Mouse (Mus musculus) MEL (cell line): ENCODE measurements around the gene Elmsan1. TPM values are rescaled to one million over a fixed set of nuclear protein-coding genes. Genes with fewer than 3 reads are reported as not detected.

Experiments
- DNase-seq: peaks from one replicate; pipeline ENCODE4 v3.0.0; 2011; ENCODE audit warnings: low read depth, low spot score
- H3K27ac ChIP-seq: 2 replicates; pipeline ENCODE4 v1.5.1; 2012; ENCODE audit warnings: low read depth, mild to moderate bottlenecking, control low read depth, low read length, moderate library complexity; ENCODE audit not compliant: control insufficient read depth
- H3K27me3 ChIP-seq, 2 experiments: fragments of 150-350 bp in 1 of 2; sonication (generic) in 1 of 2; 2 replicates each; pipeline ENCODE4 v1.6.1; 2012; ENCODE audit warnings: low read length in 2 of 2, mild to moderate bottlenecking in 2 of 2, improper control_type of control experiment in 1 of 2, moderate library complexity in 1 of 2; ENCODE audit not compliant: insufficient read depth in 2 of 2, control insufficient read depth in 1 of 2
- H3K36me3 ChIP-seq, 2 experiments: 2 replicates each; pipeline ENCODE4 v1.6.1; 2012 to 2014; ENCODE audit warnings: low read length in 2 of 2, improper control_type of control experiment in 1 of 2, inconsistent platforms in 1 of 2, mild to moderate bottlenecking in 1 of 2; ENCODE audit not compliant: insufficient read depth in 2 of 2, control insufficient read depth in 1 of 2
- H3K4me1 ChIP-seq, 2 experiments: fragments of 150-350 bp in 1 of 2; sonication (generic) in 1 of 2; 2 replicates each; pipeline ENCODE4 v1.6.1; 2012; ENCODE audit warnings: low read length in 2 of 2, improper control_type of control experiment in 1 of 2, mild to moderate bottlenecking in 1 of 2; ENCODE audit not compliant: insufficient read depth in 2 of 2, control insufficient read depth in 1 of 2
- H3K4me3 ChIP-seq, 2 experiments: fragments of 150-350 bp in 1 of 2; sonication (generic) in 1 of 2; 2 replicates each; pipeline ENCODE4 v1.5.1; 2012; ENCODE audit warnings: low read depth in 2 of 2, low read length in 2 of 2, mild to moderate bottlenecking in 2 of 2, moderate library complexity in 2 of 2, control low read depth in 1 of 2, improper control_type of control experiment in 1 of 2; ENCODE audit not compliant: control insufficient read depth in 1 of 2, insufficient read depth in 1 of 2
- H3K79me2 ChIP-seq: 2 replicates; pipeline ENCODE4 v1.6.1; 2012; ENCODE audit warnings: mild to moderate bottlenecking, low read length, moderate library complexity; ENCODE audit not compliant: control insufficient read depth, poor library complexity, insufficient read depth
- H3K9ac ChIP-seq: 2 replicates; pipeline ENCODE4 v1.6.1; 2012; ENCODE audit warnings: low read depth, mild to moderate bottlenecking, control low read depth, low read length, moderate library complexity; ENCODE audit not compliant: control insufficient read depth, poor library complexity, severe bottlenecking
- H3K9me3 ChIP-seq: fragments of 150-350 bp; sonication (generic); replicated peaks from 2 replicates; pipeline ENCODE4 v1.6.1; 2012; ENCODE audit warnings: mild to moderate bottlenecking, low read length, improper control_type of control experiment, moderate library complexity; ENCODE audit not compliant: insufficient read depth
- BHLHE40 ChIP-seq: IDR thresholded peaks from 2 replicates; pipeline ENCODE4 v1.6.1; 2012; ENCODE audit warnings: low read depth, mild to moderate bottlenecking, inconsistent platforms, low read length, improper control_type of control experiment, borderline replicate concordance
- CHD1 ChIP-seq: IDR thresholded peaks from 2 replicates; pipeline ENCODE4 v1.6.1; 2012; ENCODE audit warnings: low read depth, mild to moderate bottlenecking, inconsistent platforms, low read length, improper control_type of control experiment
- CHD2 ChIP-seq: IDR thresholded peaks from 2 replicates; pipeline ENCODE4 v1.6.1; 2011; ENCODE audit warnings: low read length, improper control_type of control experiment
- CTCF ChIP-seq, 3 experiments: IDR thresholded peaks in 2 of 3; conservative IDR thresholded peaks in 1 of 3; 2 replicates each; pipeline ENCODE4 v1.5.1; 2011 to 2012; ENCODE audit warnings: low read length in 3 of 3, low read depth in 2 of 3, mild to moderate bottlenecking in 2 of 3, improper control_type of control experiment in 1 of 3, inconsistent platforms in 1 of 3, mixed read lengths in 1 of 3, moderate library complexity in 1 of 3; ENCODE audit not compliant: control insufficient read depth in 1 of 3, insufficient read depth in 1 of 3, poor library complexity in 1 of 3, severe bottlenecking in 1 of 3
- E2F4 ChIP-seq: IDR thresholded peaks from 2 replicates; pipeline ENCODE4 v1.6.1; 2011; ENCODE audit warnings: low read depth, low read length, improper control_type of control experiment, borderline replicate concordance
- ELF1 ChIP-seq: IDR thresholded peaks from 2 replicates; pipeline ENCODE4 v1.6.1; 2014; ENCODE audit warnings: low read depth, mild to moderate bottlenecking, inconsistent platforms, low read length, improper control_type of control experiment, moderate library complexity
- EP300 ChIP-seq, 2 experiments: IDR thresholded peaks; 2 replicates each; pipeline ENCODE4 v1.6.1; 2011; ENCODE audit warnings: improper control_type of control experiment in 2 of 2, low read length in 2 of 2, low read depth in 1 of 2, mild to moderate bottlenecking in 1 of 2
- ETS1 ChIP-seq: IDR thresholded peaks from 2 replicates; pipeline ENCODE4 v1.6.1; 2012; ENCODE audit warnings: low read depth, mild to moderate bottlenecking, inconsistent platforms, low read length, improper control_type of control experiment, moderate library complexity
- GABPA ChIP-seq: IDR thresholded peaks from 2 replicates; pipeline ENCODE4 v1.6.1; 2012; ENCODE audit warnings: low read depth, mild to moderate bottlenecking, inconsistent platforms, low read length, improper control_type of control experiment, moderate library complexity
- GATA1 ChIP-seq: IDR thresholded peaks from 2 replicates; pipeline ENCODE4 v1.6.1; 2011; ENCODE audit warnings: low read depth, low read length, improper control_type of control experiment
- HCFC1 ChIP-seq: IDR thresholded peaks from 2 replicates; pipeline ENCODE4 v1.6.1; 2012; ENCODE audit warnings: low read depth, mild to moderate bottlenecking, inconsistent platforms, low read length, improper control_type of control experiment, moderate library complexity
- JUND ChIP-seq: IDR thresholded peaks from 2 replicates; pipeline ENCODE4 v1.6.1; 2011; ENCODE audit warnings: low read depth, mild to moderate bottlenecking, improper control_type of control experiment, low read length
- KAT2A ChIP-seq: conservative IDR thresholded peaks from 2 replicates; pipeline ENCODE4 v1.6.1; 2012; ENCODE audit warnings: low read depth, low read length, improper control_type of control experiment, inconsistent platforms
- MAFK ChIP-seq: IDR thresholded peaks from 2 replicates; pipeline ENCODE4 v1.6.1; 2011; ENCODE audit warnings: low read depth, mild to moderate bottlenecking, low read length, improper control_type of control experiment, borderline replicate concordance
- MAX ChIP-seq: IDR thresholded peaks from 2 replicates; pipeline ENCODE4 v1.6.1; 2011; ENCODE audit warnings: low read length, improper control_type of control experiment
- MAZ ChIP-seq: IDR thresholded peaks from 2 replicates; pipeline ENCODE4 v1.6.1; 2012; ENCODE audit warnings: low read depth, mild to moderate bottlenecking, inconsistent platforms, low read length, improper control_type of control experiment
- MEF2A ChIP-seq: IDR thresholded peaks from 2 replicates; pipeline ENCODE4 v1.6.1; 2014; ENCODE audit warnings: low read depth, mild to moderate bottlenecking, inconsistent platforms, low read length, improper control_type of control experiment; ENCODE audit not compliant: poor library complexity, insufficient replicate concordance, severe bottlenecking; ENCODE audit errors: extremely low read depth
- MXI1 ChIP-seq: IDR thresholded peaks from 2 replicates; pipeline ENCODE4 v1.6.1; 2011; ENCODE audit warnings: mild to moderate bottlenecking, low read depth, low read length, improper control_type of control experiment
- MYB ChIP-seq: IDR thresholded peaks from 2 replicates; pipeline ENCODE4 v1.6.1; 2011; ENCODE audit warnings: mild to moderate bottlenecking, low read depth, low read length, improper control_type of control experiment
- MYC ChIP-seq: IDR thresholded peaks from 2 replicates; pipeline ENCODE4 v1.6.1; 2011; ENCODE audit warnings: low read depth, mild to moderate bottlenecking, low read length, improper control_type of control experiment, moderate library complexity
- NELFE ChIP-seq: IDR thresholded peaks from 2 replicates; pipeline ENCODE4 v1.6.1; 2011; ENCODE audit warnings: low read depth, low read length, improper control_type of control experiment
- NRF1 ChIP-seq: IDR thresholded peaks from 2 replicates; pipeline ENCODE4 v1.6.1; 2014; ENCODE audit warnings: low read depth, mild to moderate bottlenecking, inconsistent platforms, low read length, improper control_type of control experiment, moderate library complexity; ENCODE audit not compliant: poor library complexity, insufficient read depth, severe bottlenecking
- POLR2A ChIP-seq, 2 experiments: IDR thresholded peaks; 2 replicates each; pipeline ENCODE4 v1.6.1; 2011 to 2012; ENCODE audit warnings: low read length in 2 of 2, mild to moderate bottlenecking in 2 of 2, control low read depth in 1 of 2, improper control_type of control experiment in 1 of 2, low read depth in 1 of 2, moderate library complexity in 1 of 2; ENCODE audit not compliant: control insufficient read depth in 1 of 2, insufficient read depth in 1 of 2, poor library complexity in 1 of 2
- POLR2AphosphoS2 ChIP-seq: IDR thresholded peaks from 2 replicates; pipeline ENCODE4 v1.6.1; 2011; ENCODE audit warnings: low read length, improper control_type of control experiment
- POLR2AphosphoS5 ChIP-seq: IDR thresholded peaks from 2 replicates; pipeline ENCODE4 v1.6.1; 2012; ENCODE audit warnings: low read depth, borderline replicate concordance, mild to moderate bottlenecking, inconsistent platforms, low read length, moderate library complexity, mixed read lengths
- RCOR1 ChIP-seq: IDR thresholded peaks from 2 replicates; pipeline ENCODE4 v1.6.1; 2012; ENCODE audit warnings: low read depth, mild to moderate bottlenecking, inconsistent platforms, low read length, improper control_type of control experiment
- SIN3A ChIP-seq: IDR thresholded peaks from 2 replicates; pipeline ENCODE4 v1.6.1; 2012; ENCODE audit warnings: low read length, improper control_type of control experiment, inconsistent platforms
- SMC3 ChIP-seq: IDR thresholded peaks from 2 replicates; pipeline ENCODE4 v1.6.1; 2011; ENCODE audit warnings: low read depth, low read length, improper control_type of control experiment
- TAL1 ChIP-seq: IDR thresholded peaks from 2 replicates; pipeline ENCODE4 v1.6.1; 2012; ENCODE audit warnings: mild to moderate bottlenecking, inconsistent platforms, low read length, moderate library complexity, mixed read lengths
- TBP ChIP-seq: IDR thresholded peaks from 2 replicates; pipeline ENCODE4 v1.8.0; 2011; ENCODE audit warnings: low read depth, low read length, improper control_type of control experiment
- TCF12 ChIP-seq: IDR thresholded peaks from 2 replicates; pipeline ENCODE4 v1.6.1; 2014; ENCODE audit warnings: low read depth, mild to moderate bottlenecking, inconsistent platforms, low read length, improper control_type of control experiment, moderate library complexity
- UBTF ChIP-seq: IDR thresholded peaks from 2 replicates; pipeline ENCODE4 v1.6.1; 2012; ENCODE audit warnings: low read depth, mild to moderate bottlenecking, inconsistent platforms, low read length, improper control_type of control experiment, moderate library complexity, borderline replicate concordance; ENCODE audit not compliant: insufficient read depth
- USF1 ChIP-seq: IDR thresholded peaks from 2 replicates; pipeline ENCODE4 v1.6.1; 2014; ENCODE audit warnings: low read depth, mild to moderate bottlenecking, inconsistent platforms, low read length, improper control_type of control experiment, moderate library complexity
- USF2 ChIP-seq, 2 experiments: IDR thresholded peaks; 2 replicates each; pipeline ENCODE4 v1.6.1; 2011 to 2012; ENCODE audit warnings: improper control_type of control experiment in 2 of 2, low read length in 2 of 2, borderline replicate concordance in 1 of 2, inconsistent platforms in 1 of 2, low read depth in 1 of 2, mild to moderate bottlenecking in 1 of 2; ENCODE audit not compliant: insufficient read depth in 1 of 2
- ZC3H11A ChIP-seq: IDR thresholded peaks from 2 replicates; pipeline ENCODE4 v1.6.1; 2012; ENCODE audit warnings: low read depth, mild to moderate bottlenecking, inconsistent platforms, low read length, improper control_type of control experiment
- ZKSCAN1 ChIP-seq: IDR thresholded peaks from 2 replicates; pipeline ENCODE4 v1.6.1; 2012; ENCODE audit warnings: low read depth, mild to moderate bottlenecking, inconsistent platforms, low read length, improper control_type of control experiment, moderate library complexity
- ZMIZ1 ChIP-seq: IDR thresholded peaks from 2 replicates; pipeline ENCODE4 v1.6.1; 2012; ENCODE audit warnings: low read depth, mild to moderate bottlenecking, inconsistent platforms, low read length, improper control_type of control experiment, moderate library complexity
- ZNF384 ChIP-seq: IDR thresholded peaks from 2 replicates; pipeline ENCODE4 v1.6.1; 2012; ENCODE audit warnings: low read depth, mild to moderate bottlenecking, inconsistent platforms, low read length, improper control_type of control experiment
- polyA plus RNA-seq, 2 experiments: library from polyadenylated mRNA; stranded (reverse) in 1 of 2; unstranded in 1 of 2; fragments of >175 nt in 1 of 2; fragments of >200 nt in 1 of 2; gene quantifications; 2 replicates each; pipeline versions ENCODE4 v1.2.1 to v1.2.4; 2012; ENCODE audit warnings: low replicate concordance in 2 of 2, low read depth in 1 of 2; ENCODE audit not compliant: insufficient read length in 2 of 2, insufficient read depth in 1 of 2, missing spikeins in 1 of 2
- total RNA-seq: library from RNA; depleted of rRNA; stranded (reverse); fragments of 300-350 nt; gene quantifications from 2 replicates; pipeline ENCODE4 v1.2.3, GENCODE M21; 2012

Elmsan1 gene
- total and polyA plus RNA-seq, 3 experiments: 7.7 to 25.3 TPM; not detected in 1

GRCm38 (mm10) chr12:84249217-84249616 is 30.5 kb upstream of the Elmsan1 start:
- Histone ChIP-seq H3K9ac (no peak overlapping the region), H3K36me3 (no peaks in the 10 kb centered on the region; a peak in 1 of 4 replicates), H3K9me3 (no peaks in the 10 kb centered on the region), H3K27me3 (no peaks in the 10 kb centered on the region), H3K4me1 (no peaks in the 10 kb centered on the region), H3K79me2 (no peaks in the 10 kb centered on the region), H3K27ac (no peak overlapping the region), H3K4me3 (no peak overlapping the region)
- peak; percentile 78 for DNase-seq
- TF ChIP-seq TAL1 (no peak), GABPA (no peak), KAT2A (no peak), HCFC1 (no peak), EP300 (IDR thresholded peaks at IDR 0.05; ENCODE audit: low read depth in 1 of 2, low read length in 2 of 2) (no peak), MXI1 (0 out of 2 replicates have a peak, but pooled peaks have one; percentile 36), USF2 (IDR thresholded peaks at IDR 0.05; ENCODE audit: borderline replicate concordance in 1 of 2, insufficient read depth in 1 of 2, low read depth in 1 of 2, low read length in 2 of 2) (no peak), MAZ (no peak), JUND (no peak), TCF12 (no peak), CHD1 (no peak), BHLHE40 (no peak), ELF1 (no peak), RCOR1 (no peak), CHD2 (no peak), ETS1 (no peak), MEF2A (no peak), POLR2AphosphoS2 (no peak), E2F4 (no peak), GATA1 (no peak), MAFK (no peak), ZMIZ1 (no peak), MYC (peak; percentile 74), NELFE (no peak), UBTF (no peak), SIN3A (peak; percentile 45; the same call in 1 of the 2 replicates), POLR2AphosphoS5 (no peak), TBP (no peak), MAX (peak; percentile 75), NRF1 (no peak), ZKSCAN1 (no peak), USF1 (peak; percentile 51), ZNF384 (peak; percentile 17; the same call in 1 of the 2 replicates), MYB (no peak), CTCF (IDR thresholded peaks at IDR 0.05 in 2 of 3, conservative IDR thresholded peaks at IDR 0.05 in 1 of 3; ENCODE audit: control insufficient read depth in 1 of 3, insufficient read depth in 1 of 3, low read depth in 2 of 3, low read length in 3 of 3, poor library complexity in 1 of 3, severe bottlenecking in 1 of 3) (peak; percentile 78 to 92 (median 88)), POLR2A (IDR thresholded peaks at IDR 0.05; ENCODE audit: control insufficient read depth in 1 of 2, insufficient read depth in 1 of 2, low read depth in 1 of 2, low read length in 2 of 2, poor library complexity in 1 of 2) (no peak), SMC3 (peak; percentile 95), ZC3H11A (peak; percentile 92)
